Mouse (Mus musculus) intestine, embryonic 14.5 days (tissue): ENCODE measurements at regions not wholly inside any gene's neighbourhood (a gene's known extent, or its start where the extent isn't known, plus 50 kb on each side); places are given as distances from the start of the nearest gene placed in this dataset.

Experiments used
- ATAC-seq: fragments of 200-750 bp; cut with Nextera tagmentation; replicated peaks from 2 replicates; pipeline ENCODE4 v1.8.0; 2017; ENCODE audit warnings: low read depth, moderate number of reproducible peaks, moderate TSS enrichment, moderate library complexity; ENCODE audit not compliant: low FRiP score, low TSS enrichment
- DNase-seq: peaks from one replicate; pipeline ENCODE4 v3.0.0-alpha.2; 2018; ENCODE audit warnings: low spot score
- H3K27ac ChIP-seq: fragments of 300-500 bp; sonication (generic); 2 replicates; pipeline ENCODE4 v1.5.1; 2014; ENCODE audit warnings: low read depth, mild to moderate bottlenecking, control low read depth
- H3K27me3 ChIP-seq: fragments of 300-500 bp; sonication (generic); replicated peaks from 2 replicates; pipeline ENCODE4 v1.6.1; 2014; ENCODE audit warnings: low read length, control low read depth; ENCODE audit not compliant: control insufficient read depth, insufficient read depth
- H3K36me3 ChIP-seq: fragments of 300-500 bp; sonication (generic); 2 replicates; pipeline ENCODE4 v1.6.1; 2014; ENCODE audit warnings: low read length, control low read depth; ENCODE audit not compliant: control insufficient read depth, insufficient read depth
- H3K4me1 ChIP-seq: fragments of 300-500 bp; sonication (generic); replicated peaks from 2 replicates; pipeline ENCODE4 v1.6.1; 2014; ENCODE audit warnings: low read length, control low read depth, mixed read lengths; ENCODE audit not compliant: control insufficient read depth, insufficient read depth
- H3K4me2 ChIP-seq: fragments of 300-500 bp; sonication (generic); 2 replicates; pipeline ENCODE4 v1.6.1; 2014; ENCODE audit warnings: low read length
- H3K4me3 ChIP-seq: fragments of 300-500 bp; sonication (generic); 2 replicates; pipeline ENCODE4 v1.5.1; 2014; ENCODE audit warnings: low read depth, low read length, control low read depth, mixed read lengths
- H3K9ac ChIP-seq: fragments of 300-500 bp; sonication (generic); 2 replicates; pipeline ENCODE4 v1.6.1; 2014; ENCODE audit warnings: mild to moderate bottlenecking, low read length
- H3K9me3 ChIP-seq: fragments of 300-500 bp; sonication (generic); 2 replicates; pipeline ENCODE4 v1.6.1; 2016; ENCODE audit warnings: low read length, control low read depth; ENCODE audit not compliant: control insufficient read depth
- WGBS: fragments of 180-500 bp; shearing (Covaris S2); extraction: QIAGEN DNeasy Blood & Tissue Kit; methylation state at CpG from one replicate; pipeline ENCODE4 v1.1.7; 2014; 5-methylcytosine and 5-hydroxymethylcytosine counted together

GRCm38 (mm10) chr9:67670261-67671020 is 88.8 kb upstream of the C2cd4b start:
- Histone ChIP-seq H3K4me1 (no peaks in the 10 kb centered on the region), H3K4me2 (no peak overlapping the region), H3K27ac (no peak overlapping the region), H3K9ac (no peak overlapping the region), H3K9me3 (no peaks in the 10 kb centered on the region), H3K36me3 (no peaks in the 10 kb centered on the region), H3K27me3 (no peaks in the 10 kb centered on the region), H3K4me3 (no peak overlapping the region)
- no peak for DNase-seq
- WGBS, result 64% methylated on average over 12 of the region's 12 CpGs
- ATAC-seq, result no peak

- H3K4me2 ChIP-seq, result no peak overlapping the region
- H3K27me3 ChIP-seq, result no peaks in the 10 kb centered on the region
- ATAC-seq, result no peak
- H3K9me3 ChIP-seq, result no peaks in the 10 kb centered on the region
- H3K36me3 ChIP-seq, result no peaks in the 10 kb centered on the region
- WGBS, result 46% methylated on average over 1 of the region's 1 CpGs
- H3K27ac ChIP-seq, result no peak overlapping the region
- no peak overlapping the region for H3K4me3 ChIP-seq
- H3K4me1 ChIP-seq, result no peaks in the 10 kb centered on the region
- DNase-seq, result no peak
- no peak overlapping the region for H3K9ac ChIP-seq
Observed at GRCm38 (mm10) chr9:67676906-67677305, 82.3 kb upstream of the C2cd4b start.

- H3K4me2 ChIP-seq, result no peak overlapping the region
- H3K27ac ChIP-seq, result no peak overlapping the region
- peak; percentile 90 for DNase-seq
- no peaks in the 10 kb centered on the region for H3K4me1 ChIP-seq
- no peak for ATAC-seq
- 10% methylated on average over 7 of the region's 7 CpGs for WGBS
- H3K36me3 ChIP-seq, result no peaks in the 10 kb centered on the region
- no peaks in the 10 kb centered on the region for H3K27me3 ChIP-seq
- H3K9me3 ChIP-seq, result peaks cover 13% of the 10 kb centered on the region; the same call in 1 of the 2 replicates
- no peak overlapping the region for H3K9ac ChIP-seq
- no peak overlapping the region for H3K4me3 ChIP-seq
Observed at GRCm38 (mm10) chr9:67683367-67683766, 75.9 kb upstream of the C2cd4b start.

- Histone ChIP-seq H3K4me1 (no peaks in the 10 kb centered on the region), H3K36me3 (no peaks in the 10 kb centered on the region), H3K4me2 (no peak overlapping the region), H3K9ac (no peak overlapping the region), H3K27ac (no peak overlapping the region), H3K9me3 (no peaks in the 10 kb centered on the region), H3K4me3 (no peak overlapping the region), H3K27me3 (no peaks in the 10 kb centered on the region)
- ATAC-seq, result no peak
- 84% methylated on average over 13 of the region's 13 CpGs for WGBS
- no peak for DNase-seq
Observed at GRCm38 (mm10) chr9:67692396-67692795, 66.8 kb upstream of the C2cd4b start.

DNA sequence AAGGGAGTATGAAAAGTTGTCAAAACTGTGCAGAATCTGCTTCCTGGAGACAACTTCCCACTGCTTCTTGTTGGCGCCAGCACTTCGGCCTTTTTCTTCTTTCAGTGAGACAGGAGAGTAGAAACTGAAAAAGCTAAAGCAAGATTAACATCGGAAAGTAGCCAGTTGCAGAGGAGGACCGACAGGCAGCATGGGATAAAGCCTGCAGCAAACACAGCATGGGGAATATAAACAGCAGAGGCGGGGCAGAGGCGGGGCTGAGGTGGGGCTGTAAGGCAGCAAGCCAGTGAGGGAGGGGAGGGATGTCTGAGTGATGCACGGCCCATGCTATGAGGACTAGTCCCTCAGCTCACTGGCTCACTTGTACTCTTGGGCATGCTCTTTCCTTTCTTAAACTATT is 65.5 kb upstream of the C2cd4b start:
- DNase-seq, result no peak
- Histone ChIP-seq H3K4me1 (no peaks in the 10 kb centered on the region), H3K27ac (no peak overlapping the region), H3K27me3 (no peaks in the 10 kb centered on the region), H3K36me3 (no peaks in the 10 kb centered on the region), H3K4me3 (no peak overlapping the region), H3K9me3 (no peaks in the 10 kb centered on the region), H3K4me2 (no peak overlapping the region), H3K9ac (no peak overlapping the region)
- ATAC-seq, result no peak
- WGBS, result 14% methylated on average over 7 of the region's 7 CpGs

DNA sequence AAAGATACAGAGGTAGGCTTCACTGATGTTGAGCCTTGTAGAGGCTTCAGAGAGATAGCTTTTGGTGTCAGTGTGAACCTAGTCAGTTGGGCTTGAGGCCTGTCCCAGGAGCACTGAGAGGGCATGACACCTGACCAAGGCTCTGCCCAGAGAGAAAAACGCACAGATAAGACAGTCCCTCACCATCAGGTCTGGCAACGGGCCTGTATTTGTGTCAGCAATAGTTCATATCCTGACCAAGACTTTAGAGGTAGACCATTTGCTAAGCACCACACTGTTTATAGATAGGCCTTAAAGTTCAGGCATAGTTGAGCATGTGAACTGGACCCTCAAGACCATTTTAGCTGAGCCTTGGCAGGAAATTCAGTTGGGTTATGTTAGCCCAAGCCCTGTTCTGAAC is 60.4 kb upstream of the C2cd4b start:
- Histone ChIP-seq H3K4me3 (no peak overlapping the region), H3K27me3 (no peaks in the 10 kb centered on the region), H3K4me2 (no peak overlapping the region), H3K27ac (no peak overlapping the region), H3K9ac (no peak overlapping the region), H3K36me3 (no peaks in the 10 kb centered on the region), H3K4me1 (no peaks in the 10 kb centered on the region), H3K9me3 (no peaks in the 10 kb centered on the region)
- ATAC-seq (no peak), DNase-seq (no peak)
- 90% methylated on average over 2 of the region's 2 CpGs for WGBS

DNA sequence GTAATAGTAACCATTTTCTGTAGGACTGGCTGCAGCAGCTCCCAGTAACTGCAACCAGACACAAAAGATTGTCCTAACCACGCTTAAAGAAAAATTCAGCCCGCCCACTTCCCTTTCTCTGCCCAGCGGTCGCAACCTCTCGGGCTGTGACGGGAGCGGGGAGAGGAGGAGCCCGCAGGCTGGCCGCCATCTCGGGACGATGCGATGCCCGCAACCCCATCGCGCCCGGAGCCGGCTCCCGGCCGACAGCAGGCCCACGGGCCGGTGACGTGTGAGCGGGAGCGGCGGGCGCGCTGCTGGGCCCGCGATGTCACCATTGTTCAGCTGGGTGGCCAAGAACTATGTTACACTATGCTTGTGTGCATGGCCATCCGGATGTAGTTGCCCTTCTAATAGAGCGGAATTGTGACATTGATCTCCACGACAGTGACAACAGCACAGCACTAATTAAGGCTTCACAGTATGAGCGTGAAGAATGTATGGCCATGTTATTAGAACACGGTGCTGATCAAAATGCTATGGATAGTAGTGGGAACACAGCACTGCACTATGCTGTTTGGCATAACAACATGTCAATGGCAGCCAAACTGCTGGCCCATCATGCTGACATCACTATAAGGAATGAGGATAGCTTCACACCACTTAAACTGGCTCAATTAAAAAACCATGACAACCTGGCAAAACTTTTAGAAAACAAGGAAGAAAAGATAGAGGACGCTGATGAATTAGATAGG is 59.2 kb upstream of the C2cd4b start:
- ATAC-seq (no peak), DNase-seq (peak; percentile 72)
- Histone ChIP-seq H3K4me3 (peak overlapping the region; percentile 37), H3K27ac (no peak overlapping the region), H3K36me3 (no peaks in the 10 kb centered on the region), H3K4me1 (no peaks in the 10 kb centered on the region), H3K27me3 (no peaks in the 10 kb centered on the region), H3K9me3 (no peaks in the 10 kb centered on the region), H3K9ac (peak overlapping the region; percentile 49), H3K4me2 (peak overlapping the region; percentile 68)
- 23% methylated on average over 35 of the region's 35 CpGs for WGBS

GRCm38 (mm10) chr9:67708246-67708960 is 50.8 kb upstream of the C2cd4b start:
- DNase-seq (no peak), ATAC-seq (no peak)
- no peaks in the 10 kb centered on the region for H3K4me1 ChIP-seq
- no peaks in the 10 kb centered on the region for H3K9me3 ChIP-seq
- 47% methylated on average over 5 of the region's 5 CpGs for WGBS
- H3K27me3 ChIP-seq, result no peaks in the 10 kb centered on the region
- H3K4me2 ChIP-seq, result no peak overlapping the region
- H3K4me3 ChIP-seq, result no peak overlapping the region
- H3K9ac ChIP-seq, result no peak overlapping the region
- no peaks in the 10 kb centered on the region for H3K36me3 ChIP-seq
- H3K27ac ChIP-seq, result no peak overlapping the region
